Mouse (Mus musculus) liver, postnatal 0 days (tissue): ENCODE data around the gene Fbxo17. TPM values are rescaled to one million over a fixed set of nuclear protein-coding genes. Genes with fewer than 3 reads are reported as not detected.

Experiments used
- ATAC-seq: fragments of 200-750 bp; cut with Nextera tagmentation; 2 replicates; pipeline ENCODE4 v1.8.0; 2017; ENCODE audit warnings: mild to moderate bottlenecking, moderate library complexity
- DNase-seq: peaks from one replicate; pipeline ENCODE4 v3.0.0-alpha.2; 2016
- H3K27ac ChIP-seq: fragments of 300-500 bp; sonication (generic); 2 replicates; pipeline ENCODE4 v1.5.1; 2014; ENCODE audit warnings: antibody characterized with exemption, moderate library complexity, mild to moderate bottlenecking, low read depth
- H3K27me3 ChIP-seq: fragments of 300-500 bp; sonication (generic); 2 replicates; pipeline ENCODE4 v1.6.1; 2014; ENCODE audit warnings: low read length, control low read depth, mixed read lengths; ENCODE audit not compliant: insufficient read depth
- H3K36me3 ChIP-seq: fragments of 300-500 bp; sonication (generic); replicated peaks from 2 replicates; pipeline ENCODE4 v1.6.1; 2014; ENCODE audit warnings: mild to moderate bottlenecking, control low read depth, low read length, moderate library complexity, mixed read lengths; ENCODE audit not compliant: insufficient read depth
- H3K4me1 ChIP-seq: fragments of 300-500 bp; sonication (generic); 2 replicates; pipeline ENCODE4 v1.6.1; 2014; ENCODE audit warnings: antibody characterized with exemption, mild to moderate bottlenecking, control low read depth; ENCODE audit not compliant: insufficient read depth
- H3K4me2 ChIP-seq: fragments of 300-500 bp; sonication (generic); 2 replicates; pipeline ENCODE4 v1.6.1; 2014; ENCODE audit warnings: low read depth, mild to moderate bottlenecking, low read length, moderate library complexity, mixed read lengths
- H3K4me3 ChIP-seq: fragments of 300-500 bp; sonication (generic); 2 replicates; pipeline ENCODE4 v1.5.1; 2014; ENCODE audit warnings: low read depth, low read length
- H3K9ac ChIP-seq: fragments of 300-500 bp; sonication (generic); replicated peaks from 2 replicates; pipeline ENCODE4 v1.6.1; 2014; ENCODE audit warnings: mild to moderate bottlenecking, moderate library complexity
- H3K9me3 ChIP-seq: fragments of 300-500 bp; sonication (generic); 2 replicates; pipeline ENCODE4 v1.6.1; 2016; ENCODE audit warnings: mild to moderate bottlenecking, control low read depth, low read length, mixed read lengths
- CTCF ChIP-seq: sonication (generic); IDR thresholded peaks from 2 replicates; pipeline ENCODE4 v1.5.1; 2016; ENCODE audit warnings: antibody characterized with exemption, low read depth
- EP300 ChIP-seq: IDR thresholded peaks from 2 replicates; pipeline ENCODE4 v1.6.1; 2016; ENCODE audit warnings: antibody characterized with exemption, low read depth, mild to moderate bottlenecking
- WGBS: fragments of 180-500 bp; shearing (Covaris S2); extraction: QIAGEN DNeasy Blood & Tissue Kit; methylation state at CpG from one replicate; pipeline ENCODE4 v1.1.7; 2014; ENCODE audit not compliant: insufficient replicate concordance; 5-methylcytosine and 5-hydroxymethylcytosine counted together
- polyA plus RNA-seq: library from polyadenylated mRNA; unstranded; fragments of >200 nt; fragmentation: Nextera tagmentation; extraction: Ambion mirVana; gene quantifications from 2 replicates; pipeline ENCODE4 v1.2.1, GENCODE M21; 2015

Gene Fbxo17
- polyA plus RNA-seq, 1 experiment from 2014 or later: 0.90 TPM

DNA sequence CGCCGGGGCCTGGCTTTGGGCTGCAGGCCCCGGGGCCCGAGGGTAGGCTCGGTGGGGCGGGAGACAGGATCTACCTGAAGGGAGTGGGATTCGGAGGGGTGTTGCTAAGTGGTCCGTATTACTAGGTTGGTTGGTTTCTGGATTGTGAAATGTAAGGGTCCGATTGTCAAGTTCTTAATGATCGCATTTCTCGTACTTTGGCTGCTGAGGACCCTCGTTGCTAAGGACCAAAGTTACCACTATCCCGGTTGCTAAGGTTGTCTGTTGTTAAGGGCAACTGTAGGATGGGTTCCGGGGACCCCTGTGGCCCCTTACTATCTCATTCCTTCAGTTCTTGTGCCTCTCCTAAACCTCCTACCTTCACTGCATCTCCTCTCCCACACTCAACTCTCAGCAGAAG is 50.3 kb downstream of the Fbxo17 start:
- Histone ChIP-seq H3K4me1 (peaks cover 23% of the 10 kb centered on the region), H3K4me2 (peak overlapping the region; percentile 89), H3K4me3 (peak overlapping the region; percentile 73), H3K9me3 (no peaks in the 10 kb centered on the region), H3K9ac (peak overlapping the region; percentile 73), H3K36me3 (peaks cover 4% of the 10 kb centered on the region), H3K27me3 (no peaks in the 10 kb centered on the region), H3K27ac (no peak overlapping the region)
- DNase-seq: no peak
- no peak for TF ChIP-seq EP300
- no peak for TF ChIP-seq CTCF
- ATAC-seq: no peak
- WGBS: 9% methylated on average over 14 of the region's 14 CpGs

DNA sequence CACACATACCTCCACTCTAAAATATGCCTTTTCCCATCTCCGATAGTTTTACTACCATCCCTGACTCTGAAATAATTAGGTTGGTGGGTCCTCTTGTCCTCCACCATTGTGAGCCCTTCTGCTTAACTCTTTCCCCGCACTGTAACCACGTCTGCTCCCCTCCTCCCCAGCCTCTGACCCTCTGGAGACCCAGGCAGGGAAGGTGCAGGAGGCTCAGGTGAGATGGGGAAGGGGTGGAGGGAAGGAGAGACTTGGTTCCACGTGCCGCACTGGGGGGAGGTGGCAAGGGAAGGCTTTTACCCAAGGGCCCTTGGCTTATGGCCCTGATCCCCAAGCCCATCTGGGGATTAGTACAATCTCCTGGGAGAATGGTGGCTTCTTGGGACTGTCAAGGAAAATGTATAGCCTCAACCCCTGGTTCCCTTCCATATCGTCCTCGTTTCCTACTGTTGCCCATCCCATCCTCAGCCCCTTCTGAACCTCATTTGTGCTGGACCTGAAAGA is 50.9 kb downstream of the Fbxo17 start, which contains the start of gene Nfkbib:
Gene Nfkbib (minus strand): TSS at position 51 of the 504 bp plus-strand sequence.
- peak within 1 kb of the TSS; percentile 73 for H3K4me3 ChIP-seq
- 70% methylated on average over 7 of the region's 7 CpGs for WGBS
- H3K36me3 ChIP-seq: peaks cover 5% of the 10 kb centered on the region; the same call in 1 of the 2 replicates
- H3K9me3 ChIP-seq: no peaks in the 10 kb centered on the region
- H3K9ac ChIP-seq: peak within 1 kb of the TSS; percentile 73
- TF ChIP-seq EP300 (no peak), CTCF (no peak)
- H3K4me2 ChIP-seq: peak within 1 kb of the TSS; percentile 89
- H3K27me3 ChIP-seq: no peaks in the 10 kb centered on the region
- H3K27ac ChIP-seq: peak within 1 kb of the TSS; percentile 78; the same call in 1 of the 2 replicates
- DNase-seq (no peak), ATAC-seq (no peak)
- peaks cover 23% of the 10 kb centered on the region for H3K4me1 ChIP-seq

DNA sequence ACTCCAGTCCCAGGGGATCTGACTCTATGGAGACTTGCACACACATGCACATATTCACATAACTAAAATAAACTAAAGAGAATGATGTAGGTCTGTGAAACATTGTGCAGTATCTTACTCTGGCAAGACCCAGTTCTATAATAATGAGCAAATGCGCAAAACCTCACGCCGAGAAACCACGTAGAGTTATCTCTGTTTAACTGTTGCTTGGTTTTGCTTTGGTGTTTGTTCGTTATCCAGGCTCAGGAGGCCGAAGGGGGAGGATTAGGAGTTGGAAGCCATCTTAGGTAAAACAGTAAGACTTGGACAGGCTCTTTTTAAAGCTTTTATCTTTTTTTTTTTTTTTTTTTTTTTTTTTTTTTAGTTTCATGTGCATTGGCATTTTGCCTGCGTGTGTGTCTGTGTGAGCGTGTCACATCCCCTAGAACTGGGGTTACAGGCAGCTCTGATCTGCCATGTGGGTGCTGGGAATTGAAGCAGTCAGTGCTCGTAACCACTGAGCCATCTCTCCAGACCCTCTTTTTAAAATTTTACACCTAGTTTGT is 52.9 kb downstream of the Fbxo17 start:
- Histone ChIP-seq H3K4me2 (no peak overlapping the region), H3K27me3 (no peaks in the 10 kb centered on the region), H3K4me3 (no peak overlapping the region), H3K27ac (no peak overlapping the region), H3K9me3 (no peaks in the 10 kb centered on the region), H3K36me3 (peaks cover 2% of the 10 kb centered on the region; the same call in 1 of the 2 replicates), H3K4me1 (peaks cover 23% of the 10 kb centered on the region), H3K9ac (no peak overlapping the region)
- ATAC-seq (no peak), DNase-seq (no peak)
- TF ChIP-seq CTCF (no peak), EP300 (no peak; the same call in 1 of the 2 replicates)
- WGBS: 61% methylated on average over 9 of the region's 9 CpGs

DNA sequence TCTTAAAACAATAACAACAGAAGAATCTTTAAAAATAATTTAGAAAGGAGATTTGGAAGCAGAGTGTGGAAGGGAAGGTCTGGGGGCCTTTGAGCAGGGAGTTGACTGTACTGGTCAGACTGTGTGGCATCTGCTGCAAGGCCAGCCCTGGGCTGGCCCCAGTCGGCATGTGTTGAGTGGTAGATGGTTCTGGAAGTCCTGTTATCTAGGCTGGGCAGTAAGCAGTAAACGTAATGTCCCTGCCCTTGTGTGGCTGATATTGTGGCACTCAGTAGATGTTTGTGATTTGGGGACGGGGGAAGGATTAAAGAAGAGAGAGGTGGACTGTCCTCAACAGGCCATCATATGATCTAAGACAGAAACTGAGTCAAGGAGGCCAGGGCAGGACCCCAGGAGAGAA is 53.7 kb downstream of the Fbxo17 start:
- 55% methylated on average over 3 of the region's 3 CpGs for WGBS
- Histone ChIP-seq H3K4me1 (peaks cover 18% of the 10 kb centered on the region), H3K27ac (no peak overlapping the region), H3K9ac (no peak overlapping the region), H3K9me3 (no peaks in the 10 kb centered on the region), H3K27me3 (no peaks in the 10 kb centered on the region), H3K4me2 (no peak overlapping the region), H3K36me3 (peaks cover 2% of the 10 kb centered on the region; the same call in 1 of the 2 replicates), H3K4me3 (no peak overlapping the region)
- DNase-seq: no peak
- ATAC-seq: no peak
- TF ChIP-seq EP300 (peak; percentile 51; the same call in 1 of the 2 replicates), CTCF (no peak)

DNA sequence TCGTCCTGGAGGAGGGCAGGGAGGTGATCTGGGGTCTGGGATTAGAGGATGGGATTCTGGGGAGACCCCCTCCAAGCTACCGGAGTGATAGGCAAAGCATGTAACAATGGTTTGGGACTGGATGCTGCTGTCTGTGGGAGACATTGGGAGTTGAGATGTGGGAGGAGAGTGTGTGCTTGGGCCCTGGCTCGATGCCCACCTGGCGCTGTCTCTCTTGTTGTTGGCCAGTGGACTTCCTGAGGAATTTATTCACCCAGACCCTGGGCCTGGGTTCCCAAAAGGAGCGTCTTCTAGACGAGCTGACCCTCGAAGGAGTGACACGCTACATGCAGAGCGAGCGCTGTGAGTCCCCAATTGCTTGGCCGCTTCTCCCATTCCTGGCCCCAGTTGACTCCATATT is 55.3 kb downstream of the Fbxo17 start:
- ATAC-seq (no peak), DNase-seq (no peak)
- no peak overlapping the region for H3K4me2 ChIP-seq
- H3K9ac ChIP-seq: no peak overlapping the region
- H3K36me3 ChIP-seq: peaks cover 5% of the 10 kb centered on the region
- TF ChIP-seq CTCF (no peak), EP300 (no peak)
- 87% methylated on average over 11 of the region's 11 CpGs for WGBS
- no peak overlapping the region for H3K4me3 ChIP-seq
- H3K4me1 ChIP-seq: peaks cover 11% of the 10 kb centered on the region
- H3K27ac ChIP-seq: no peak overlapping the region
- no peaks in the 10 kb centered on the region for H3K27me3 ChIP-seq
- no peaks in the 10 kb centered on the region for H3K9me3 ChIP-seq

DNA sequence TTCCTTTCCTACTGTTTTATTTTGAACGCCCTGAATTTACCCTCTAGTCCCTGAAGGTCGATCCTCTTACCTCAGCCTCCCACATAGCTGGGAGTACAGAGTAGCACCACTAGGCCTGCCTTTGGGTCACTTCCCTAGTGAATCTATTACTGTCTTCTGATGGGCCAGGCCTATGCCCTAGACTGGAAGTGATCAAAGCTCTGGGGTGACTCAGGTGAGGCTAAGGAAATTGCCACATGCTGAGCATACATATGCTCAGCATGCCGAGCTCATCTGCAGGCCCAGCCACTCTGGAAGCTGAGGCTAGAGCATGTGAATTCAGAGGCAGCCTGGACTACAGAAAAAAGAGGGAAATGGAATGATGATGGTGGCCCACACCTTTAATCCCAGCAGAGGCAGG is 56.6 kb downstream of the Fbxo17 start:
- no peaks in the 10 kb centered on the region for H3K9me3 ChIP-seq
- H3K27me3 ChIP-seq: no peaks in the 10 kb centered on the region
- 73% methylated on average over 3 of the region's 3 CpGs for WGBS
- no peak overlapping the region for H3K27ac ChIP-seq
- no peak overlapping the region for H3K9ac ChIP-seq
- ATAC-seq: no peak
- TF ChIP-seq CTCF: no peak
- TF ChIP-seq EP300: no peak
- no peak overlapping the region for H3K4me3 ChIP-seq
- peaks cover 5% of the 10 kb centered on the region for H3K36me3 ChIP-seq
- DNase-seq: no peak
- H3K4me1 ChIP-seq: no peaks in the 10 kb centered on the region; the same call in 1 of the 2 replicates
- no peak overlapping the region for H3K4me2 ChIP-seq
